ENCODE assay signal across 8 mouse cellular contexts in the genomic region with DNA sequence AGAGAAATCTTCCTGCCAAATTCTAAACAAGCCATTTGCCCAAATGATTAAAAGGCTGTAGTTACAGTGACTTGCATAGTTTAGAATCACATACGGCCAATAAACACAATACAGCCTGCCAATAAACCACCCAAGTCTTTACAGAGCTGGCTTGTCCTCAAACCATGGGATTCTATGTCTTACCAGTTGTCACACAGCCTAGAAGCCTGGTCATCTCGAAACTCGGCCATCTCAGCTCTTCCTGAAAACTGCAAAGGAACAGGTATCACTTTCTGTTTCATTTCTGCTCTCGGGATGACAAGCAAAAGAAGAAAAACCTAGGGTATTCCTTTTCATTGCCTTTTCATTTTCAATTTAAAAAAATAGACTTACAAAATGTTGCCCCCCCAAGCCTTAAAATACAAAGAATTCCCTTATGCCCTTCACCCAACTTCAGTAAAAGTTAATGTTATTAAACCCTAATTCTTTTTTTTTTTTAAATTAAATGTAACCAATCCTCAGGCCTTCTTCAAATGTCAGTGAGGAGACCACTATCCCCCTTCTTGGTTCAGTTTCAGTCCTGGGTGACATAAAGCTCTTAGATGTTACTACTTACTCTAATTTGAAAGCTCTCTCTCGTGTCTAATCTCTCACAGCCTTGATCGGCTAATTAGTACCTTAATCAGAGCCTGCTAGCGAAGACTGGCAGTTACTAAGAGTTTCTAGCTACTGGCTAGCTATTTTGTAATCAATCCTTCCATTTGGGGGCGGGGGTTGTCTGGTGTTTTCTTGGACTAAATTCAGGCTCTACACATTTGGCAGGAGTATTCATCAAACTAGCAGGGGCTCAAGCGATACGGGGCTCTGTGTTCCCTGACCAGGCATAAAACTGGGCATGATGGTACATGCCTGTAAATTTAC. TPM values are rescaled to one million over a fixed set of nuclear protein-coding genes. Genes with fewer than 3 reads are reported as not detected.
DNase-seq lines count a peak whose midpoint lies in the region; ATAC-seq and TF ChIP-seq lines count a peak whose summit lies in the region.

No protein-coding gene starts in this region.

- no peak for ATAC-seq in heart, embryonic 14.5 days (ENCODE audit: insufficient number of reproducible peaks, insufficient read depth, low FRiP score, low read depth)
- ATAC-seq in lung, embryonic 16.5 days (ENCODE audit: low read depth), result no peak
- ATAC-seq in stomach, embryonic 16.5 days (ENCODE audit: insufficient read depth, low FRiP score), result no peak

- no peak for TF ChIP-seq EP300 in heart, adult 2 months (IDR thresholded peaks at IDR 0.05; ENCODE audit: insufficient read depth, low read depth, low read length)
- TF ChIP-seq EP300 in MEL (IDR thresholded peaks at IDR 0.05; ENCODE audit: low read depth in 1 of 2, low read length in 2 of 2), result no peak

- DNase-seq in heart, adult 2 months, result peak in 1 of 2 experiments; percentile 33
- no peak for DNase-seq in heart, adult 8-10 months (ENCODE audit: low spot score)
- DNase-seq in MEL (ENCODE audit: low read depth, low spot score), result no peak
- no peak for DNase-seq in urinary bladder, adult 18-20 months (ENCODE audit: low spot score in 2 of 2)
- no peak for DNase-seq in gastrocnemius, postnatal 14 days

- H3K4me1 ChIP-seq in heart, adult 2 months (ENCODE audit: control insufficient read depth, insufficient read depth, low read length), result peaks cover 6% of the 10 kb centered on the region
- peaks cover 2 to 16% of the 10 kb centered on the region in 2 experiments; a peak in 3 of 4 replicates for H3K4me1 ChIP-seq in MEL (ENCODE audit: control insufficient read depth in 1 of 2, insufficient read depth in 2 of 2, low read length in 2 of 2)
- peaks cover 0 to 27% of the 10 kb centered on the region in 2 experiments; a peak in 3 of 4 replicates for H3K4me1 ChIP-seq in heart, embryonic 14.5 days (ENCODE audit: control insufficient read depth in 2 of 2, insufficient read depth in 2 of 2, low read length in 2 of 2)
- peaks cover 21% of the 10 kb centered on the region for H3K4me1 ChIP-seq in lung, embryonic 16.5 days (replicated peaks; ENCODE audit: control insufficient read depth, insufficient read depth, low read length)
- peaks cover 30% of the 10 kb centered on the region for H3K4me1 ChIP-seq in stomach, embryonic 16.5 days (ENCODE audit: control insufficient read depth, insufficient read depth, low read length)

- no peak for TF ChIP-seq CTCF in heart, adult 2 months (IDR thresholded peaks at IDR 0.05)
- TF ChIP-seq CTCF in MEL (IDR thresholded peaks at IDR 0.05 in 2 of 3, conservative IDR thresholded peaks at IDR 0.05 in 1 of 3; ENCODE audit: control insufficient read depth in 1 of 3, insufficient read depth in 1 of 3, low read depth in 2 of 3, low read length in 3 of 3, poor library complexity in 1 of 3, severe bottlenecking in 1 of 3), result no peak

- WGBS in heart, adult 2 months, result 30% methylated on average over 10 of the region's 10 CpGs
- WGBS in heart, embryonic 14.5 days, result 52% methylated on average over 10 of the region's 10 CpGs
- 44% methylated on average over 10 of the region's 10 CpGs for WGBS in lung, embryonic 16.5 days
- 44% methylated on average over 10 of the region's 10 CpGs for WGBS in stomach, embryonic 16.5 days

- intact Hi-C loops in heart, adult 2 months (cut with DNase I), result no loop called here
- intact Hi-C loops in gastrocnemius, postnatal 14 days (cut with DNase I; ENCODE audit: low total_unique reads), result no loop called here

- peak overlapping the region; percentile 97 for H3K27ac ChIP-seq in heart, adult 2 months
- H3K27ac ChIP-seq in MEL (ENCODE audit: control insufficient read depth, low read depth, low read length), result no peak overlapping the region; the same call in 1 of the 2 replicates
- H3K27ac ChIP-seq in heart, embryonic 14.5 days (replicated peaks in 1 of 2; ENCODE audit: control insufficient read depth in 1 of 2, insufficient read depth in 1 of 2, low read depth in 2 of 2, low read length in 2 of 2), result peak overlapping the region; percentile 95 to 98
- H3K27ac ChIP-seq in lung, embryonic 16.5 days (ENCODE audit: low read length), result peak overlapping the region; percentile 90
- peak overlapping the region; percentile 95 for H3K27ac ChIP-seq in stomach, embryonic 16.5 days (ENCODE audit: low read length)

- H3K27me3 ChIP-seq in heart, adult 2 months (ENCODE audit: control insufficient read depth, insufficient read depth, low read length), result no peaks in the 10 kb centered on the region
- no peaks in the 10 kb centered on the region for H3K27me3 ChIP-seq in MEL (ENCODE audit: control insufficient read depth in 1 of 2, insufficient read depth in 2 of 2, low read length in 2 of 2)
- H3K27me3 ChIP-seq in heart, embryonic 14.5 days (ENCODE audit: control insufficient read depth, insufficient read depth, low read length), result no peaks in the 10 kb centered on the region
- no peaks in the 10 kb centered on the region for H3K27me3 ChIP-seq in lung, embryonic 16.5 days (ENCODE audit: control insufficient read depth, insufficient read depth, low read depth, low read length)
- H3K27me3 ChIP-seq in stomach, embryonic 16.5 days (ENCODE audit: control insufficient read depth, insufficient read depth, low read length), result no peaks in the 10 kb centered on the region

- TF ChIP-seq RAD21 in MEL (IDR thresholded peaks at IDR 0.05; ENCODE audit: low read depth, low read length), result no peak

- no peaks in the 10 kb centered on the region for H3K36me3 ChIP-seq in heart, adult 2 months (ENCODE audit: control insufficient read depth, insufficient read depth, low read length)
- H3K36me3 ChIP-seq in MEL (ENCODE audit: control insufficient read depth in 1 of 2, insufficient read depth in 2 of 2, low read length in 2 of 2), result peaks cover 0 to 14% of the 10 kb centered on the region in 2 experiments; a peak in 2 of 4 replicates
- peaks cover 47% of the 10 kb centered on the region for H3K36me3 ChIP-seq in heart, embryonic 14.5 days (ENCODE audit: control insufficient read depth, insufficient read depth, low read length)
- peaks cover 16% of the 10 kb centered on the region for H3K36me3 ChIP-seq in lung, embryonic 16.5 days (ENCODE audit: control insufficient read depth, insufficient read depth, low read length)
- peaks cover 17% of the 10 kb centered on the region for H3K36me3 ChIP-seq in stomach, embryonic 16.5 days (ENCODE audit: control insufficient read depth, insufficient read depth, low read length)

- peak overlapping the region; percentile 73 for H3K4me3 ChIP-seq in heart, adult 2 months
- peak overlapping the region; percentile 80 to 100 for H3K4me3 ChIP-seq in MEL (ENCODE audit: control insufficient read depth in 1 of 2, insufficient read depth in 1 of 2, low read depth in 2 of 2, low read length in 2 of 2)
- peak overlapping the region; percentile 78 to 91 for H3K4me3 ChIP-seq in heart, embryonic 14.5 days (ENCODE audit: control insufficient read depth in 1 of 2, insufficient read depth in 1 of 2, low read depth in 1 of 2, low read length in 2 of 2)
- H3K4me3 ChIP-seq in lung, embryonic 16.5 days (ENCODE audit: low read length), result peak overlapping the region; percentile 72
- H3K4me3 ChIP-seq in stomach, embryonic 16.5 days (replicated peaks; ENCODE audit: low read length), result peak overlapping the region; percentile 82

- peak overlapping the region; percentile 88 for H3K9ac ChIP-seq in heart, adult 2 months (ENCODE audit: low read depth, low read length)
- peak overlapping the region; percentile 86 for H3K9ac ChIP-seq in MEL (ENCODE audit: control insufficient read depth, low read depth, low read length, poor library complexity, severe bottlenecking)
- peak overlapping the region; percentile 83 for H3K9ac ChIP-seq in heart, embryonic 14.5 days (ENCODE audit: low read length)
- peak overlapping the region; percentile 90 for H3K9ac ChIP-seq in lung, embryonic 16.5 days (ENCODE audit: low read length)
- H3K9ac ChIP-seq in stomach, embryonic 16.5 days (ENCODE audit: low read length), result peak overlapping the region; percentile 91

- peaks cover 4% of the 10 kb centered on the region for H3K79me2 ChIP-seq in heart, adult 2 months (replicated peaks; ENCODE audit: control insufficient read depth, insufficient read depth, low read length)
- peaks cover 3% of the 10 kb centered on the region; the same call in 1 of the 2 replicates for H3K79me2 ChIP-seq in MEL (ENCODE audit: control insufficient read depth, insufficient read depth, low read length, poor library complexity)

- H3K9me3 ChIP-seq in MEL (replicated peaks; ENCODE audit: insufficient read depth, low read length), result no peaks in the 10 kb centered on the region
- H3K9me3 ChIP-seq in heart, embryonic 14.5 days (ENCODE audit: control insufficient read depth, low read length), result 0 out of 2 replicates have a peak, but pooled peaks cover 3% of the 10 kb centered on the region
- H3K9me3 ChIP-seq in lung, embryonic 16.5 days (ENCODE audit: control insufficient read depth, low read length), result peaks cover 5% of the 10 kb centered on the region
- H3K9me3 ChIP-seq in stomach, embryonic 16.5 days (replicated peaks; ENCODE audit: control insufficient read depth, low read length), result no peaks in the 10 kb centered on the region

- TF ChIP-seq POLR2A in heart, adult 2 months (IDR thresholded peaks at IDR 0.05; ENCODE audit: insufficient read depth, low read depth, low read length), result 0 out of 2 replicates have a peak, but pooled peaks have one; percentile 16
- no peak for TF ChIP-seq POLR2A in MEL (IDR thresholded peaks at IDR 0.05; ENCODE audit: control insufficient read depth in 1 of 2, insufficient read depth in 1 of 2, low read depth in 1 of 2, low read length in 2 of 2, poor library complexity in 1 of 2)

- peak overlapping the region; percentile 77 for H3K4me2 ChIP-seq in heart, embryonic 14.5 days (ENCODE audit: low read length)
- peak overlapping the region; percentile 74 for H3K4me2 ChIP-seq in lung, embryonic 16.5 days (ENCODE audit: low read depth, low read length)
- H3K4me2 ChIP-seq in stomach, embryonic 16.5 days (ENCODE audit: low read depth, low read length), result peak overlapping the region; percentile 54

RNA-seq across cellular contexts. Expression of gene Trafd1, which starts 1.3 kb away (rescaled TPM):
- total RNA-seq in heart, adult 2 months (2021), result 10 to 100 TPM; 47.1 to 57.9 TPM
- 78.0 and 89.5 TPM in 2 replicates for polyA plus RNA-seq in heart, adult 2 months (2012; rRNA removed)
- 10 to 100 TPM; 52.5 to 62.3 (median 57.9) TPM for total RNA-seq in heart, adult 8-10 months (2022)
- total RNA-seq in MEL (2012; rRNA removed), result 12.9 and 15.4 TPM in 2 replicates
- polyA plus RNA-seq in MEL (2012; ENCODE audit: insufficient read depth in 1 of 2, insufficient read length in 2 of 2, low read depth in 1 of 2, low replicate concordance in 2 of 2, missing spikeins in 1 of 2), result 10 to 100 TPM in 1 of 2 experiments, not detected in 1; 21.4 TPM
- polyA plus RNA-seq in heart, embryonic 14.5 days (2014; fragmentation: Nextera tagmentation; extraction: Ambion mirVana), result 70.7 and 71.3 TPM in 2 replicates
- 85.9 and 90.7 TPM in 2 replicates for polyA plus RNA-seq in lung, embryonic 16.5 days (2015; fragmentation: Nextera tagmentation; extraction: Ambion mirVana)
- 74.7 and 77.1 TPM in 2 replicates for polyA plus RNA-seq in stomach, embryonic 16.5 days (2015; fragmentation: Nextera tagmentation; extraction: Ambion mirVana)
- 10 to 100 TPM; 34.9 to 35.5 TPM for total RNA-seq in gastrocnemius, postnatal 14 days (2021)

RNA-seq across cellular contexts. Expression of gene Naa25, which starts 13.6 kb away (rescaled TPM):
- 10 to 100 TPM; 21.3 to 22.5 TPM for total RNA-seq in heart, adult 2 months (2021)
- 7.1 and 11.1 TPM in 2 replicates for polyA plus RNA-seq in heart, adult 2 months (2012; rRNA removed)
- 10 to 100 TPM; 20.0 to 23.2 (median 20.6) TPM for total RNA-seq in heart, adult 8-10 months (2022)
- total RNA-seq in MEL (2012; rRNA removed), result 53.0 and 56.4 TPM in 2 replicates
- 10 to 100 TPM in 1 of 2 experiments, not detected in 1; 59.6 TPM for polyA plus RNA-seq in MEL (2012; ENCODE audit: insufficient read depth in 1 of 2, insufficient read length in 2 of 2, low read depth in 1 of 2, low replicate concordance in 2 of 2, missing spikeins in 1 of 2)
- 30.9 and 32.8 TPM in 2 replicates for polyA plus RNA-seq in heart, embryonic 14.5 days (2014; fragmentation: Nextera tagmentation; extraction: Ambion mirVana)
- polyA plus RNA-seq in lung, embryonic 16.5 days (2015; fragmentation: Nextera tagmentation; extraction: Ambion mirVana), result 35.1 and 35.9 TPM in 2 replicates
- polyA plus RNA-seq in stomach, embryonic 16.5 days (2015; fragmentation: Nextera tagmentation; extraction: Ambion mirVana), result 43.4 and 45.8 TPM in 2 replicates
- total RNA-seq in gastrocnemius, postnatal 14 days (2021), result 10 to 100 TPM; 19.9 to 20.5 TPM
